Mouse (Mus musculus) bone marrow macrophage, adult 2 months (primary cell): ENCODE data around the gene Aifm1. TPM values are rescaled to one million over a fixed set of nuclear protein-coding genes. Genes with fewer than 3 reads are reported as not detected.

Experiments used
- H3K27ac ChIP-seq: 2 replicates; pipeline ENCODE4 v1.5.1; 2012; ENCODE audit warnings: low read depth, low read length; ENCODE audit not compliant: insufficient read depth
- H3K4me1 ChIP-seq: 2 replicates; pipeline ENCODE4 v1.6.1; 2012; ENCODE audit warnings: low read length; ENCODE audit not compliant: control insufficient read depth, insufficient read depth
- H3K4me3 ChIP-seq: 2 replicates; pipeline ENCODE4 v1.5.1; 2012; ENCODE audit warnings: mild to moderate bottlenecking, low read length, moderate library complexity; ENCODE audit not compliant: insufficient read depth
- CTCF ChIP-seq: IDR thresholded peaks from 2 replicates; pipeline ENCODE4 v1.5.1; 2012; ENCODE audit warnings: low read depth, mild to moderate bottlenecking, low read length, moderate library complexity
- POLR2A ChIP-seq: IDR thresholded peaks from 2 replicates; pipeline ENCODE4 v1.6.1; 2012; ENCODE audit warnings: mild to moderate bottlenecking, low read depth, low read length, borderline replicate concordance
- polyA plus RNA-seq: library from polyadenylated mRNA; stranded (reverse); fragments of >200 nt; gene quantifications from 2 replicates; pipeline ENCODE4 v1.2.4, GENCODE M21; 2012; ENCODE audit not compliant: missing spikeins, insufficient read depth, insufficient read length

The Aifm1 gene
- polyA plus RNA-seq, 1 experiment: 23.3 TPM

- Histone ChIP-seq H3K4me1 (peaks cover 67% of the 10 kb centered on the region), H3K4me3 (no peak overlapping the region), H3K27ac (peak overlapping the region; percentile 75)
- TF ChIP-seq CTCF (no peak), POLR2A (no peak)
These were observed 84.3 kb downstream of the Aifm1 start for GRCm38 (mm10) chrX:48429100-48429499.

DNA sequence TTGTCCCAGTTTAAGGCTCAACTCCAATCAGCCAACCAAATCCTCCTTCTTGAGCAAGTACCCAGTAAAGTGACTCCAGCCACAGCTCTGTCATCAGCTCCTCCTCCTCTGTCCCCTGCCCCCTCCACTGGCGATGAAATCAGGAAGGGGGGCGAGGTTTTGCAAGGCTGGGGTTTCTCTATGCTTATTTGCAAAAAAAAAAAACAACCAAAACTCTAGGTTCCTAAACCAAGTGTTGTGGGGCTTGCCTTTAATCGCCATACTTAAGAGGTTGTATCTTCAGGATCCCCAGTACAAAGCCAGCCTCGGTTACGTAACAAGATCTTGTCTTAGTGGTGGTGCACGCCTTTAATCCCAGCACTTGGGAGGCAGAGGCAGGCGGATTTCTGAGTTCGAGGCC, 84.7 kb downstream of the Aifm1 start:
- no peak overlapping the region for H3K4me3 ChIP-seq
- TF ChIP-seq CTCF: no peak
- no peak for TF ChIP-seq POLR2A
- peak overlapping the region; percentile 75 for H3K27ac ChIP-seq

DNA sequence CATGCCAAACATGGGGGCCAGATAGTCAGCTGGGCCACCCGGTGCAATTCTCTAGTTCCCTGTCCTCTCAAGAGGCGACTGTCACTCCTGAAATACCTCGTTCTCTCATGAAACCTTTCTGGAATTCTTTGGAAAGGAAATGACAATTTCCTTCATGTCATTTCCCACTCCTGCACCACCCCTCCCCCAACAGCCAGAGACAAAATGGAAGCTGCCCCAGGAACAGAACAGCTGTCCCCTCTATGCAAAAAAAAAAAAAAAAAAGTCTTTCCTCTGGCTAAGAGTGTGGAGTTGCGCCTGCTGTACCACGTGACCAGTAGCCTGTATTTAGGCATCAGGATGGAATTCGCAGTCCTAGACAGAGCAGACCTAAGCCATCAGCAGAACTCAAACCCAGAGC, 85.1 kb downstream of the Aifm1 start:
- TF ChIP-seq CTCF (no peak), POLR2A (no peak)
- H3K4me3 ChIP-seq: no peak overlapping the region
- H3K4me1 ChIP-seq: peaks cover 65% of the 10 kb centered on the region
- H3K27ac ChIP-seq: peak overlapping the region; percentile 75

More for the DNA sequence above, 84.7 kb downstream of the Aifm1 start:
- peaks cover 66% of the 10 kb centered on the region for H3K4me1 ChIP-seq

- H3K4me1 ChIP-seq: peaks cover 49% of the 10 kb centered on the region
These were observed 88.1 kb downstream of the Aifm1 start for GRCm38 (mm10) chrX:48425280-48425679.

More at GRCm38 (mm10) chrX:48425280-48425679, 88.1 kb downstream of the Aifm1 start:
- no peak for TF ChIP-seq CTCF
- no peak for TF ChIP-seq POLR2A
- H3K27ac ChIP-seq: peak overlapping the region; percentile 79
- peak overlapping the region; percentile 53 for H3K4me3 ChIP-seq

Other genes with a start within 250 kb of the Aifm1 start
- 9.6 TPM in 2 replicates for gene Bcorl1, start 172.2 kb downstream of the Aifm1 start, polyA plus RNA-seq
- gene Elf4, start 50.4 kb downstream of the Aifm1 start, polyA plus RNA-seq: 46.8 and 49.2 TPM in 2 replicates
- gene Rab33a, start 5.7 kb upstream of the Aifm1 start, polyA plus RNA-seq: not detected in 2 replicates
- gene Zfp280c, start 80.9 kb upstream of the Aifm1 start, polyA plus RNA-seq: 8.1 and 11.4 TPM in 2 replicates
- gene Slc25a14, start 109.8 kb upstream of the Aifm1 start, polyA plus RNA-seq: 5.0 and 6.9 TPM in 2 replicates
- not detected in 2 replicates for gene Gpr119, start 160.9 kb upstream of the Aifm1 start, polyA plus RNA-seq
- gene Rbmx2, start 181.4 kb upstream of the Aifm1 start, polyA plus RNA-seq: 7.9 and 9.6 TPM in 2 replicates